ENCODE assay signal across 30 mouse cellular contexts in the genomic region with DNA sequence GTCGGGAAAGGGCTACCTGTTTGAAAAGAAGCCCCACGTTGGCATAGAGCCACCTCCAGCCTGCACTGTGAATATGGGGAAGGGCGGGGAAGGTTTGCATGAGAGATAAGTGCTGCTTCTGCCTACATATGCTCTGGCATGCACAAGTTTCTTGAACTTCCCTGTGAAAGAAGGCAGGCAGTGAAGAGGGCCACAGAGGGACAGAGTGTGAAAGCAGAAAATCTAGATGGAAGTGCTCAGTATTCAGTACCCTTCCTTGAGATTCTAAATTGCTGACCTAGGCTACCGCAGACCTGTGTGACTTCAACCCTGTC. TPM values are rescaled to one million over a fixed set of nuclear protein-coding genes. Genes with fewer than 3 reads are reported as not detected.
DNase-seq lines count a peak whose midpoint lies in the region; ATAC-seq and TF ChIP-seq lines count a peak whose summit lies in the region.
"Had no signal": no experiment of that assay in that cellular context is flagged by ENCODE, and none has a peak within 500 bp of the region (broad histone marks: within the 10 kb centered on the region; RNA-seq: fewer than 3 reads in every experiment).

No protein-coding gene starts in this region.

- WGBS in liver, embryonic 15.5 days (ENCODE audit: insufficient replicate concordance): 29% methylated on average over 4 of the region's 4 CpGs
- 34% methylated on average over 4 of the region's 4 CpGs for WGBS in liver, embryonic 12.5 days (ENCODE audit: insufficient replicate concordance)
- WGBS in bone marrow, adult 2 months: 25% methylated on average over 4 of the region's 4 CpGs
- WGBS in hindbrain, embryonic 16.5 days: 74% methylated on average over 4 of the region's 4 CpGs

- peak overlapping the region; percentile 5; the same call in 1 of the 2 replicates for H3K4me2 ChIP-seq in liver, embryonic 15.5 days
- H3K4me2 ChIP-seq in liver, embryonic 12.5 days: no peak overlapping the region
- no peak overlapping the region for H3K4me2 ChIP-seq in hindbrain, embryonic 16.5 days (ENCODE audit: low read length)
- H3K4me2 ChIP-seq: embryonic facial prominence, embryonic 13.5 days; forebrain, embryonic 12.5 days; forebrain, embryonic 15.5 days; heart, embryonic 12.5 days; heart, embryonic 15.5 days; hindbrain, embryonic 13.5 days had no signal

- TF ChIP-seq CTCF in bone marrow, adult 2 months (IDR thresholded peaks at IDR 0.05; ENCODE audit: control insufficient read depth, insufficient read depth, low read length): no peak

- DNase-seq in monocyte, adult 2 months (ENCODE audit: low read depth in 1 of 2, low spot score in 2 of 2): peak; percentile 3 to 10
- no peak for DNase-seq in spleen, postnatal 36 days (ENCODE audit: low spot score in 2 of 2)
- no peak for DNase-seq in frontal cortex, postnatal 10 days (ENCODE audit: low spot score in 2 of 2)
- DNase-seq: adrenal gland, postnatal 10 days; adrenal gland, postnatal 36 days; cerebellum, adult 11 months; cerebellum, adult 2 months; cerebellum, adult 9-11 months; embryo, embryonic 11 days; gastrocnemius, postnatal 14 days; heart, adult 18-20 months; heart, postnatal 10 days; heart, postnatal 36 days had no signal

- H3K4me3 ChIP-seq in liver, embryonic 15.5 days (replicated peaks): no peak overlapping the region
- no peak overlapping the region for H3K4me3 ChIP-seq in liver, embryonic 12.5 days
- no peak overlapping the region for H3K4me3 ChIP-seq in bone marrow, adult 2 months (replicated peaks; ENCODE audit: control insufficient read depth, low read depth, low read length)
- no peak overlapping the region for H3K4me3 ChIP-seq in hindbrain, embryonic 16.5 days (ENCODE audit: low read length)
- H3K4me3 ChIP-seq: embryonic facial prominence, embryonic 10.5 days; embryonic facial prominence, embryonic 13.5 days; erythroblast, embryonic 14.5 days; forebrain, embryonic 12.5 days; forebrain, embryonic 15.5 days; heart, embryonic 12.5 days; heart, embryonic 15.5 days; hindbrain, embryonic 10.5 days; hindbrain, embryonic 13.5 days had no signal

- H3K9me3 ChIP-seq in liver, embryonic 15.5 days (replicated peaks): no peaks in the 10 kb centered on the region
- H3K9me3 ChIP-seq in liver, embryonic 12.5 days (replicated peaks): no peaks in the 10 kb centered on the region
- H3K9me3 ChIP-seq in hindbrain, embryonic 16.5 days (ENCODE audit: control insufficient read depth, low read length): no peaks in the 10 kb centered on the region
- H3K9me3 ChIP-seq: embryonic facial prominence, embryonic 10.5 days; embryonic facial prominence, embryonic 13.5 days; forebrain, embryonic 12.5 days; forebrain, embryonic 15.5 days; G1E; heart, embryonic 12.5 days; heart, embryonic 15.5 days; hindbrain, embryonic 10.5 days; hindbrain, embryonic 13.5 days had no signal

- H3K9ac ChIP-seq in liver, embryonic 15.5 days: no peak overlapping the region
- no peak overlapping the region for H3K9ac ChIP-seq in liver, embryonic 12.5 days
- no peak overlapping the region for H3K9ac ChIP-seq in hindbrain, embryonic 16.5 days (ENCODE audit: low read depth, low read length)
- H3K9ac ChIP-seq: embryonic facial prominence, embryonic 13.5 days; forebrain, embryonic 12.5 days; forebrain, embryonic 15.5 days; heart, embryonic 12.5 days; heart, embryonic 15.5 days; hindbrain, embryonic 13.5 days had no signal

- H3K4me1 ChIP-seq in liver, embryonic 15.5 days (replicated peaks): 0 out of 2 replicates have a peak, but pooled peaks cover 4% of the 10 kb centered on the region
- no peaks in the 10 kb centered on the region for H3K4me1 ChIP-seq in liver, embryonic 12.5 days
- no peaks in the 10 kb centered on the region; the same call in 1 of the 2 replicates for H3K4me1 ChIP-seq in bone marrow, adult 2 months (ENCODE audit: control insufficient read depth, insufficient read depth, low read length)
- H3K4me1 ChIP-seq in hindbrain, embryonic 16.5 days (ENCODE audit: control insufficient read depth, insufficient read depth, low read depth, low read length): no peaks in the 10 kb centered on the region
- H3K4me1 ChIP-seq: embryonic facial prominence, embryonic 10.5 days; embryonic facial prominence, embryonic 13.5 days; forebrain, embryonic 12.5 days; forebrain, embryonic 15.5 days; hindbrain, embryonic 10.5 days; hindbrain, embryonic 13.5 days had no signal

- no peaks in the 10 kb centered on the region for H3K27me3 ChIP-seq in liver, embryonic 15.5 days
- no peaks in the 10 kb centered on the region for H3K27me3 ChIP-seq in liver, embryonic 12.5 days (replicated peaks)
- H3K27me3 ChIP-seq in hindbrain, embryonic 16.5 days (replicated peaks; ENCODE audit: control insufficient read depth, insufficient read depth, low read length): no peaks in the 10 kb centered on the region
- H3K27me3 ChIP-seq: embryonic facial prominence, embryonic 13.5 days; forebrain, embryonic 12.5 days; forebrain, embryonic 15.5 days; heart, embryonic 12.5 days; heart, embryonic 15.5 days; hindbrain, embryonic 13.5 days had no signal

- no peak overlapping the region for H3K27ac ChIP-seq in liver, embryonic 15.5 days (replicated peaks)
- H3K27ac ChIP-seq in liver, embryonic 12.5 days: no peak overlapping the region
- H3K27ac ChIP-seq in bone marrow, adult 2 months (ENCODE audit: control insufficient read depth, insufficient read depth, low read depth, low read length, poor library complexity): peak overlapping the region; percentile 74
- no peak overlapping the region for H3K27ac ChIP-seq in hindbrain, embryonic 16.5 days (ENCODE audit: low read depth, low read length)
- H3K27ac ChIP-seq: embryonic facial prominence, embryonic 10.5 days; embryonic facial prominence, embryonic 13.5 days; forebrain, embryonic 12.5 days; forebrain, embryonic 15.5 days; heart, embryonic 15.5 days; hindbrain, embryonic 10.5 days; hindbrain, embryonic 13.5 days; hindbrain, postnatal 0 days had no signal

- ATAC-seq in liver, embryonic 15.5 days (ENCODE audit: insufficient read depth): no peak
- no peak for ATAC-seq in liver, embryonic 12.5 days
- peak; percentile 51 for ATAC-seq in megakaryocyte, adult 5-6 weeks (ENCODE audit: poor library complexity, severe bottlenecking)
- no peak for ATAC-seq in hindbrain, embryonic 16.5 days
- ATAC-seq: forebrain, embryonic 15.5 days; hindbrain, postnatal 0 days; inflammation-experienced regulatory T-cells, adult 6 months had no signal

- H3K36me3 ChIP-seq in liver, embryonic 15.5 days (replicated peaks): no peaks in the 10 kb centered on the region
- no peaks in the 10 kb centered on the region for H3K36me3 ChIP-seq in liver, embryonic 12.5 days
- H3K36me3 ChIP-seq in hindbrain, embryonic 16.5 days (ENCODE audit: control insufficient read depth, insufficient read depth, low read length): no peaks in the 10 kb centered on the region
- H3K36me3 ChIP-seq: embryonic facial prominence, embryonic 10.5 days; embryonic facial prominence, embryonic 13.5 days; forebrain, embryonic 12.5 days; forebrain, embryonic 15.5 days; G1E; heart, embryonic 12.5 days; heart, embryonic 15.5 days; hindbrain, embryonic 10.5 days; hindbrain, embryonic 13.5 days had no signal

- TF ChIP-seq POLR2A in bone marrow, adult 2 months (IDR thresholded peaks at IDR 0.05; ENCODE audit: borderline replicate concordance, control insufficient read depth, low read depth, low read length): no peak

RNA-seq across cellular contexts. Expression of a gene that starts 53.2 kb away (rescaled TPM):
- polyA plus RNA-seq in liver, embryonic 15.5 days (2015; fragmentation: Nextera tagmentation; extraction: Ambion mirVana): 5.4 and 5.8 TPM in 2 replicates
- polyA plus RNA-seq in liver, embryonic 12.5 days (2016; fragmentation: Nextera tagmentation; extraction: Ambion mirVana): 6.0 and 6.1 TPM in 2 replicates
- 0.66 and 5.3 TPM in 2 replicates for polyA plus RNA-seq in bone marrow, adult 2 months (2011; ENCODE audit: insufficient read depth, insufficient read length, low replicate concordance, missing spikeins)
- total RNA-seq in megakaryocyte, adult 5-6 weeks (2015): 57.4 and 59.1 TPM in 2 replicates
- total RNA-seq in megakaryocyte, adult 5-6 weeks (2017): 49.0 and 57.1 TPM in 2 replicates
- 1.8 and 2.2 TPM in 2 replicates for polyA plus RNA-seq in hindbrain, embryonic 16.5 days (2015; fragmentation: Nextera tagmentation; extraction: Ambion mirVana)
- polyA plus RNA-seq: erythroblast, embryonic 14.5 days; G1E had no signal

Comparison
In these comparisons a context has a peak if more than half of its experiments do, and no peak if none do; other contexts are left out.
1. DNase-seq: peak in monocyte, adult 2 months (2 of 2); none in spleen, postnatal 36 days (0 of 2) and frontal cortex, postnatal 10 days (0 of 2).